Mouse (Mus musculus) ES-E14 (cell line): ENCODE results near the gene Fmo3. TPM values are rescaled to one million over a fixed set of nuclear protein-coding genes. Genes with fewer than 3 reads are reported as not detected.
A peak's percentile ranks its signal among the peaks of the same experiment; 100 is the strongest.

Experiments
- DNase-seq: peaks from one replicate; pipeline ENCODE4 v3.0.0-alpha.2; 2013; ENCODE audit warnings: low read depth, low spot score
- H3K27ac ChIP-seq: 2 replicates; pipeline ENCODE4 v1.5.1; 2012; ENCODE audit warnings: low read depth, mild to moderate bottlenecking, low read length, moderate library complexity, mixed read lengths; ENCODE audit not compliant: poor library complexity, insufficient read depth, severe bottlenecking
- H3K36me3 ChIP-seq: 2 replicates; pipeline ENCODE4 v1.6.1; 2012; ENCODE audit warnings: mild to moderate bottlenecking, low read length, moderate library complexity, mixed read lengths; ENCODE audit not compliant: control insufficient read depth, poor library complexity, insufficient read depth, severe bottlenecking
- H3K4me1 ChIP-seq, 2 experiments: fragments of 150-350 bp in 1 of 2; sonication (generic) in 1 of 2; 2 replicates each; pipeline ENCODE4 v1.6.1; 2012; ENCODE audit warnings: low read length in 2 of 2, mild to moderate bottlenecking in 1 of 2, mixed read lengths in 1 of 2; ENCODE audit not compliant: control insufficient read depth in 2 of 2, insufficient read depth in 2 of 2, poor library complexity in 1 of 2
- H3K4me3 ChIP-seq, 2 experiments: fragments of 150-350 bp in 1 of 2; sonication (generic) in 1 of 2; 2 replicates each; pipeline ENCODE4 v1.5.1; 2012; ENCODE audit warnings: low read length in 2 of 2, low read depth in 1 of 2, mild to moderate bottlenecking in 1 of 2, mixed read lengths in 1 of 2; ENCODE audit not compliant: insufficient read depth in 1 of 2, poor library complexity in 1 of 2, severe bottlenecking in 1 of 2
- H3K9ac ChIP-seq: 2 replicates; pipeline ENCODE4 v1.6.1; 2012; ENCODE audit warnings: low read depth, mild to moderate bottlenecking, low read length, mixed read lengths; ENCODE audit not compliant: poor library complexity, insufficient read depth, severe bottlenecking
- H3K9me3 ChIP-seq: fragments of 150-350 bp; sonication (generic); 2 replicates; pipeline ENCODE4 v1.6.1; 2012; ENCODE audit warnings: low read depth, mild to moderate bottlenecking, low read length; ENCODE audit not compliant: control insufficient read depth, insufficient read depth
- CHD2 ChIP-seq: IDR thresholded peaks from 2 replicates; pipeline ENCODE4 v1.6.1; 2014; ENCODE audit warnings: mild to moderate bottlenecking, low read depth, low read length, inconsistent platforms
- HCFC1 ChIP-seq: IDR thresholded peaks from 2 replicates; pipeline ENCODE4 v1.6.1; 2012; ENCODE audit warnings: low read length, inconsistent platforms, borderline replicate concordance; ENCODE audit not compliant: insufficient read depth
- MAFK ChIP-seq: IDR thresholded peaks from 2 replicates; pipeline ENCODE4 v1.6.1; 2014; ENCODE audit warnings: mild to moderate bottlenecking, low read depth, low read length, inconsistent platforms; ENCODE audit not compliant: insufficient read depth
- ZC3H11A ChIP-seq: IDR thresholded peaks from 2 replicates; pipeline ENCODE4 v1.6.1; 2012; ENCODE audit warnings: low read depth, mild to moderate bottlenecking, inconsistent platforms, low read length, borderline replicate concordance
- ZNF384 ChIP-seq: IDR thresholded peaks from 2 replicates; pipeline ENCODE4 v1.6.1; 2012; ENCODE audit warnings: low read depth, low read length, inconsistent platforms
- in situ Hi-C, 2 experiments: fragments of 600-800 bp; cut with MboI; formaldehyde crosslinking; loops; one replicate each; pipeline ENCODE4 v1.15.1; 2025; ENCODE audit warnings: low sequenced_read_pairs in 2 of 2, inconsistent platforms in 1 of 2; ENCODE audit not compliant: unreplicated experiment in 2 of 2
- total RNA-seq: library from RNA; depleted of rRNA; stranded (reverse); fragments of 300-350 nt; gene quantifications from 2 replicates; pipeline ENCODE4 v1.2.3, GENCODE M21; 2012

The Fmo3 gene
- total RNA-seq, 1 experiment, result not detected

DNA sequence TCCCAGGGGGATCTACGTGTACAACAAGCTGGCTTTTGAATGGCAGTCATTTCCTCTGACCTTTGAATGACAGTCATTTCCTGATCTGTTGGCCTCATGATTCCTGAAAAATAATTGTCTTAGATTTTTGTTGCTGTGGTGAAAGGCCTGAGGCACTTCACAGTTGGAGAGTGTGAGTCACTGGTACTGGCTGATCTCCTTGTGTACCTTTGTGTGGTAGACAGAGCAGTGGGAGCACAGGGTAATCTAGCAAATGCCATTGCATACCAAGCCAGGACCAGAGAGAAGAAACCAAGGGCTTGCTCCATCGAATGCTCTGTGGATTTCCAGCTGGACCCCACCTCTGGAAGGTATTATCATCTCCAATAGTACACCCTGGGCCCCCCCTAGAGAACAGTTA, 31.2 kb downstream of the Fmo3 start:
- in situ Hi-C loops, result no loop called here

DNA sequence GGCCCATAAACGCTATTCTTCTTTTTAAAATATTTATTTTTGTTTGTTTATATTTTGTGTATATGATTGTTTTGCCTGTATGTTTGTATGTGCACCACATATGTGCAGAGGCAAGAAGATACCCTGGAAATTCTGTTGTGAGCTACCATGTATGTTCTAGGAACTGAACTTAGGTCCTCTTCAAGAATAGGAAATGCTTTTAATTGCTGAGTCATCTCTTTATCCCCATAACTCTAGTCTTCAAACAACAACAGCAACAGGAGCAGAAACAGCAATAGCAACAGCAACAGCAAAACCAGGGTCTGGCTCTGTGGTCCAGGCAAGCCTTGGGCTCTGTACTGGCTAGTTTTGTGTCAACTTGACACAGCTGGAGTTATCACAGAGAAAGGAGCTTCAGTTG, 34.6 kb downstream of the Fmo3 start:
- H3K36me3 ChIP-seq, result no peaks in the 10 kb centered on the region
- no peak overlapping the region for H3K9ac ChIP-seq
- TF ChIP-seq HCFC1 (no peak), ZC3H11A (no peak), MAFK (peak; percentile 79), ZNF384 (no peak)
- DNase-seq, result no peak
- in situ Hi-C loops, result no loop called here
- H3K9me3 ChIP-seq, result no peaks in the 10 kb centered on the region
- no peak overlapping the region for H3K4me3 ChIP-seq
- H3K4me1 ChIP-seq, result no peaks in the 10 kb centered on the region
- H3K27ac ChIP-seq, result no peak overlapping the region

More for the DNA sequence above, 31.2 kb downstream of the Fmo3 start:
- Histone ChIP-seq H3K4me3 (no peak overlapping the region), H3K9me3 (no peaks in the 10 kb centered on the region), H3K27ac (no peak overlapping the region), H3K4me1 (no peaks in the 10 kb centered on the region), H3K9ac (no peak overlapping the region), H3K36me3 (no peaks in the 10 kb centered on the region)
- no peak for DNase-seq
- TF ChIP-seq CHD2, result no peak
- TF ChIP-seq MAFK, result no peak
- no peak for TF ChIP-seq ZC3H11A
- TF ChIP-seq HCFC1, result no peak
- no peak for TF ChIP-seq ZNF384

DNA sequence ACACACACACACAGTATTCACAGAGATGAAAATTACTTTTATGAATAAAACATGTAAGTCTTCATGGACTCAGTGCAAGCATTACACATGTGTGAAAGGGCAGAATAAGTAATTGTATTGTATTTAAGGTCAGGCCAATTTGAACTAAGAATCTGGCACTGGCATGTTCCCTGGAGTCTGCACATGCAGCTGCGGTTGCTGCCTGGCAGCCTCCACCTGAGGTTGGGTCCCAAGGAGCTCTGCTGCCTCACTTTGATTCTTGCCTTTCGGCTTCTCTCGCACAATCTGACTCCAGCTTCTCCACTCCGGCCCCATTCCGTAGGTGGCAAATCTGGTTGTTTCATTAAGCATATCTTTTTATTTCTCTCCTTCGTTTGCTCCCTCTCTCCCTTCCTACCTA, 36.4 kb downstream of the Fmo3 start:
- no peak for DNase-seq
- Histone ChIP-seq H3K9me3 (no peaks in the 10 kb centered on the region), H3K4me3 (no peak overlapping the region), H3K27ac (no peak overlapping the region), H3K9ac (no peak overlapping the region), H3K36me3 (no peaks in the 10 kb centered on the region), H3K4me1 (no peaks in the 10 kb centered on the region)
- in situ Hi-C loops, result no loop called here
- TF ChIP-seq ZC3H11A (no peak), HCFC1 (no peak), ZNF384 (no peak), MAFK (no peak), CHD2 (no peak)

DNA sequence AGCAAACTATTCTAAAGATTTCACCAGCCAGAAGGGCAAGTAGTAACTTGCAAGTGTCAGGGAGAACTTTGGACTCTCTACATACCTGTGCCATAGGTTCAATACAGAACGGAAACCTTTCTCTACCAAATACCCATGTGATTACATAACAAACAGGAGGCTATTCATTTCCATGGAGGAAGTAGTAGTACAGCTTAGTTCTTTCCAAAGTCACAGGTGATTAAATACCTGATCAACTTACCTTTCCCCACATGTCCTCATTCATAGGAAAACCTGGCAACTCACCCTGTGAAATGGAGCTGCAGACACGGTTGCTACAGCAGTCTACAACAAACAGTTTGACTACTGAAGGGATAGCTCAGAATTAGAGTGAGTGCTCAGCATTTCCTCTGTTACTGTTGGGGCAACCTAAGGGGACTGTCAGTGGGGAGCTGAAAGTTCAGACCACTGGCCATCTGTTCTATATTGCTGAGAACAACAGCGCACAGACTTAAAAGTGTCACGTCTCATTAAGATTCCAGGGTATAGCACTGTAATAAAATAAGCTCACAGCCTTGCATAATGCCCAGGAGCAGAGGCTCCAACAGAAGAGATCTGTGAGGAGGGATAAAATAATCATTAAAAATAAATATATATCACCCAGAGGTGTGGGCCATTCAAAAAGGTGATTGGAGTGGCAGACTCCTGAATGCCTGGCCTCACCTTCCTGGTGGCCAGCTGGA, 37.3 kb downstream of the Fmo3 start:
- H3K4me1 ChIP-seq, result no peaks in the 10 kb centered on the region
- DNase-seq, result no peak
- no peak overlapping the region for H3K9ac ChIP-seq
- no peaks in the 10 kb centered on the region for H3K9me3 ChIP-seq
- TF ChIP-seq ZNF384 (no peak), CHD2 (no peak), ZC3H11A (no peak), MAFK (no peak), HCFC1 (no peak)
- no peaks in the 10 kb centered on the region for H3K36me3 ChIP-seq
- H3K4me3 ChIP-seq, result no peak overlapping the region
- in situ Hi-C loops, result no loop called here
- no peak overlapping the region for H3K27ac ChIP-seq

DNA sequence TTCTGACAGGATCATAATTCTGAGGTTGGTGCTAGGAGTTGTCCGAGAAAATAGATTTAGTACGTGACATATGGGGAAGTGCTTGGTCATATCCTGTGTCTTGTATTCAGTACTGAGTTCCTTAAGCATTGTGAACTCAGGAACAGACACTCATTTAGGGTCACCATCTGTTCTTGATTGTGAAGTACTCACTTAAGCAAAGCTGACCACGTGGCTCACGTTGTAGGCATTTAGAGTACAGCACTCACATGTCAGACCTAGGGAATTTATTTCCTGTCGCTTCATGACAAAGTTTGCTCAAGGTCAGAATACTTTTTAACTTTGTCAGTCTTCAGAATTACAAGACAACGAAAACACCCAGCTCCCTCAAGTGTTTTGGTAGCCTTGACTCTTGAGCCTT, 40.6 kb downstream of the Fmo3 start:
- in situ Hi-C loops, result no loop called here
- DNase-seq, result no peak
- no peak for TF ChIP-seq CHD2
- TF ChIP-seq MAFK, result no peak
- TF ChIP-seq ZC3H11A, result no peak
- no peak for TF ChIP-seq ZNF384
- TF ChIP-seq HCFC1, result no peak
- no peak overlapping the region for H3K4me3 ChIP-seq
- H3K27ac ChIP-seq, result no peak overlapping the region
- no peaks in the 10 kb centered on the region for H3K4me1 ChIP-seq
- no peaks in the 10 kb centered on the region for H3K36me3 ChIP-seq
- no peaks in the 10 kb centered on the region for H3K9me3 ChIP-seq
- H3K9ac ChIP-seq, result no peak overlapping the region
